Mouse (Mus musculus): ENCODE results near the gene Ifne. TPM values are rescaled to one million over a fixed set of nuclear protein-coding genes. Genes with fewer than 3 reads are reported as not detected.

The Ifne gene
- not detected in 2 replicates for polyA plus RNA-seq (2012; rRNA removed)

- DNase-seq (ENCODE audit: low read depth) = no peak
- TF ChIP-seq POLR2A (IDR thresholded peaks at IDR 0.05; ENCODE audit: borderline replicate concordance, extremely low read depth, insufficient read depth, insufficient read length, poor library complexity, severe bottlenecking) = no peak
- no peak for TF ChIP-seq CTCF (IDR thresholded peaks at IDR 0.05; ENCODE audit: borderline replicate concordance, extremely low read depth, insufficient read depth, insufficient read length)
Observed at GRCm38 (mm10) chr4:88880101-88880500, at the start of gene Ifne. Ifne (minus strand) TSS chr4:88880201.

GRCm38 (mm10) chr4:88928341-88929102 is 48.5 kb upstream of the Ifne start:
- TF ChIP-seq POLR2A (IDR thresholded peaks at IDR 0.05; ENCODE audit: borderline replicate concordance, extremely low read depth, insufficient read depth, insufficient read length, poor library complexity, severe bottlenecking) (no peak), CTCF (IDR thresholded peaks at IDR 0.05; ENCODE audit: borderline replicate concordance, extremely low read depth, insufficient read depth, insufficient read length) (no peak)

GRCm38 (mm10) chr4:88927850-88928249 is 47.8 kb upstream of the Ifne start:
- TF ChIP-seq POLR2A (IDR thresholded peaks at IDR 0.05; ENCODE audit: borderline replicate concordance, extremely low read depth, insufficient read depth, insufficient read length, poor library complexity, severe bottlenecking) = no peak
- no peak for TF ChIP-seq CTCF (IDR thresholded peaks at IDR 0.05; ENCODE audit: borderline replicate concordance, extremely low read depth, insufficient read depth, insufficient read length)
- no peak for DNase-seq (ENCODE audit: low read depth)

More at GRCm38 (mm10) chr4:88928341-88929102, 48.5 kb upstream of the Ifne start:
- DNase-seq (ENCODE audit: low read depth) = no peak

GRCm38 (mm10) chr4:88926637-88927036 is 46.6 kb upstream of the Ifne start:
- TF ChIP-seq CTCF (IDR thresholded peaks at IDR 0.05; ENCODE audit: borderline replicate concordance, extremely low read depth, insufficient read depth, insufficient read length) = no peak

GRCm38 (mm10) chr4:88926082-88926481 is 46.1 kb upstream of the Ifne start:
- DNase-seq (ENCODE audit: low read depth) = no peak
- TF ChIP-seq POLR2A (IDR thresholded peaks at IDR 0.05; ENCODE audit: borderline replicate concordance, extremely low read depth, insufficient read depth, insufficient read length, poor library complexity, severe bottlenecking) (no peak), CTCF (IDR thresholded peaks at IDR 0.05; ENCODE audit: borderline replicate concordance, extremely low read depth, insufficient read depth, insufficient read length) (no peak)

More at GRCm38 (mm10) chr4:88926637-88927036, 46.6 kb upstream of the Ifne start:
- DNase-seq (ENCODE audit: low read depth) = no peak

- TF ChIP-seq POLR2A (IDR thresholded peaks at IDR 0.05; ENCODE audit: borderline replicate concordance, extremely low read depth, insufficient read depth, insufficient read length, poor library complexity, severe bottlenecking) (no peak), CTCF (IDR thresholded peaks at IDR 0.05; ENCODE audit: borderline replicate concordance, extremely low read depth, insufficient read depth, insufficient read length) (no peak)
- DNase-seq (ENCODE audit: low read depth) = no peak
Observed at GRCm38 (mm10) chr4:88925456-88925855, 45.5 kb upstream of the Ifne start.

GRCm38 (mm10) chr4:88921280-88921679 is 41.3 kb upstream of the Ifne start:
- no peak for DNase-seq (ENCODE audit: low read depth)
- TF ChIP-seq CTCF (IDR thresholded peaks at IDR 0.05; ENCODE audit: borderline replicate concordance, extremely low read depth, insufficient read depth, insufficient read length) = no peak
- no peak for TF ChIP-seq POLR2A (IDR thresholded peaks at IDR 0.05; ENCODE audit: borderline replicate concordance, extremely low read depth, insufficient read depth, insufficient read length, poor library complexity, severe bottlenecking)

- no peak for DNase-seq (ENCODE audit: low read depth)
- no peak for TF ChIP-seq POLR2A (IDR thresholded peaks at IDR 0.05; ENCODE audit: borderline replicate concordance, extremely low read depth, insufficient read depth, insufficient read length, poor library complexity, severe bottlenecking)
- TF ChIP-seq CTCF (IDR thresholded peaks at IDR 0.05; ENCODE audit: borderline replicate concordance, extremely low read depth, insufficient read depth, insufficient read length) = no peak
Observed at GRCm38 (mm10) chr4:88917770-88918460, 37.9 kb upstream of the Ifne start.

GRCm38 (mm10) chr4:88916306-88916705 is 36.3 kb upstream of the Ifne start:
- no peak for DNase-seq (ENCODE audit: low read depth)
- TF ChIP-seq CTCF (IDR thresholded peaks at IDR 0.05; ENCODE audit: borderline replicate concordance, extremely low read depth, insufficient read depth, insufficient read length) (no peak), POLR2A (IDR thresholded peaks at IDR 0.05; ENCODE audit: borderline replicate concordance, extremely low read depth, insufficient read depth, insufficient read length, poor library complexity, severe bottlenecking) (no peak)

GRCm38 (mm10) chr4:88913984-88914383 is 34.0 kb upstream of the Ifne start:
- TF ChIP-seq CTCF (IDR thresholded peaks at IDR 0.05; ENCODE audit: borderline replicate concordance, extremely low read depth, insufficient read depth, insufficient read length) (no peak), POLR2A (IDR thresholded peaks at IDR 0.05; ENCODE audit: borderline replicate concordance, extremely low read depth, insufficient read depth, insufficient read length, poor library complexity, severe bottlenecking) (no peak)
- DNase-seq (ENCODE audit: low read depth) = no peak

GRCm38 (mm10) chr4:88912882-88913281 is 32.9 kb upstream of the Ifne start:
- TF ChIP-seq POLR2A (IDR thresholded peaks at IDR 0.05; ENCODE audit: borderline replicate concordance, extremely low read depth, insufficient read depth, insufficient read length, poor library complexity, severe bottlenecking) (no peak), CTCF (IDR thresholded peaks at IDR 0.05; ENCODE audit: borderline replicate concordance, extremely low read depth, insufficient read depth, insufficient read length) (no peak)
- no peak for DNase-seq (ENCODE audit: low read depth)

- DNase-seq (ENCODE audit: low read depth) = no peak
- TF ChIP-seq CTCF (IDR thresholded peaks at IDR 0.05; ENCODE audit: borderline replicate concordance, extremely low read depth, insufficient read depth, insufficient read length) (no peak), POLR2A (IDR thresholded peaks at IDR 0.05; ENCODE audit: borderline replicate concordance, extremely low read depth, insufficient read depth, insufficient read length, poor library complexity, severe bottlenecking) (no peak)
Observed at GRCm38 (mm10) chr4:88912187-88912586, 32.2 kb upstream of the Ifne start.

Data from brain, embryonic 14.5 days (tissue).